Mouse (Mus musculus) embryo, embryonic 11.5 days (tissue): ENCODE data around the gene B4galt3.
"Not testable (repeated sequence)": the region's sequence is repeated elsewhere in the genome, so short reads cannot be mapped to it uniquely, and the experiment has no call there.

ENCODE experiments used
- DNase-seq: peaks from one replicate; pipeline ENCODE4 v3.0.0-alpha.2; 2012; ENCODE audit warnings: low read depth, low spot score

The B4galt3 gene

GRCm38 (mm10) chr1:171240911-171241310 lies 29.2 kb upstream of the B4galt3 start:
- DNase-seq, result no peak

- not testable (repeated sequence) for DNase-seq
Observed at GRCm38 (mm10) chr1:171241952-171242351, 28.2 kb upstream of the B4galt3 start.

GRCm38 (mm10) chr1:171245353-171245752 lies 24.8 kb upstream of the B4galt3 start:
- DNase-seq, result no peak

- peak; percentile 92 for DNase-seq
Observed at GRCm38 (mm10) chr1:171246709-171247452, 23.2 kb upstream of the B4galt3 start.

GRCm38 (mm10) chr1:171247453-171247841 lies 22.7 kb upstream of the B4galt3 start:
- DNase-seq, result no peak

GRCm38 (mm10) chr1:171247916-171248315 lies 22.2 kb upstream of the B4galt3 start:
- DNase-seq, result no peak

- no peak for DNase-seq
Observed at GRCm38 (mm10) chr1:171248386-171249226, 21.5 kb upstream of the B4galt3 start.

GRCm38 (mm10) chr1:171249913-171250600 lies 20.1 kb upstream of the B4galt3 start, which contains the start of gene Adamts4:
Gene Adamts4 (plus strand): TSS chr1:171250421.
- DNase-seq, result no peak

GRCm38 (mm10) chr1:171250680-171251593 lies 19.2 kb upstream of the B4galt3 start, which contains the start of gene Ndufs2:
Gene Ndufs2 (minus strand): TSS chr1:171251388.
- DNase-seq, result no peak

GRCm38 (mm10) chr1:171251594-171252324 lies 18.4 kb upstream of the B4galt3 start:
- DNase-seq, result no peak

- no peak for DNase-seq
Observed at GRCm38 (mm10) chr1:171252415-171252814, 17.7 kb upstream of the B4galt3 start.

GRCm38 (mm10) chr1:171256095-171256818 lies 13.9 kb upstream of the B4galt3 start:
- DNase-seq, result no peak

- DNase-seq, result no peak
Observed at GRCm38 (mm10) chr1:171256937-171257548, 13.1 kb upstream of the B4galt3 start.

GRCm38 (mm10) chr1:171257781-171258180 lies 12.3 kb upstream of the B4galt3 start:
- no peak for DNase-seq

- no peak for DNase-seq
Observed at GRCm38 (mm10) chr1:171258921-171259320, 11.2 kb upstream of the B4galt3 start.

- DNase-seq, result no peak
Observed at GRCm38 (mm10) chr1:171260316-171260715, 9.8 kb upstream of the B4galt3 start.

GRCm38 (mm10) chr1:171262594-171263130 lies 7.5 kb upstream of the B4galt3 start:
- DNase-seq, result no peak

GRCm38 (mm10) chr1:171263185-171263611 lies 6.9 kb upstream of the B4galt3 start:
- no peak for DNase-seq
